Mouse (Mus musculus) heart, adult 2 months (tissue): ENCODE measurements around the gene Klc1. TPM values are rescaled to one million over a fixed set of nuclear protein-coding genes. Genes with fewer than 3 reads are reported as not detected.

Experiments
- DNase-seq, 2 experiments: peaks; one replicate each; pipeline ENCODE4 v3.0.0; 2021
- H3K27ac ChIP-seq: fragments of 200-600 bp; 2 replicates; pipeline ENCODE4 v1.8.1; 2022
- H3K27me3 ChIP-seq: fragments of 200-500 bp; 2 replicates; pipeline ENCODE4 v1.6.1; 2012; ENCODE audit warnings: mild to moderate bottlenecking, low read length, inconsistent platforms, mixed read lengths; ENCODE audit not compliant: control insufficient read depth, insufficient read depth
- H3K36me3 ChIP-seq: fragments of 200-500 bp; 2 replicates; pipeline ENCODE4 v1.6.1; 2012; ENCODE audit warnings: low read length, inconsistent platforms; ENCODE audit not compliant: control insufficient read depth, insufficient read depth
- H3K4me1 ChIP-seq: fragments of 200-500 bp; 2 replicates; pipeline ENCODE4 v1.6.1; 2011; ENCODE audit warnings: low read length; ENCODE audit not compliant: control insufficient read depth, insufficient read depth
- H3K4me3 ChIP-seq: fragments of 200-600 bp; 2 replicates; pipeline ENCODE4 v1.8.1; 2022
- H3K79me2 ChIP-seq: fragments of 200-500 bp; replicated peaks from 2 replicates; pipeline ENCODE4 v1.6.1; 2012; ENCODE audit warnings: mild to moderate bottlenecking, inconsistent platforms, low read length, moderate library complexity, mixed read lengths; ENCODE audit not compliant: control insufficient read depth, insufficient read depth
- H3K9ac ChIP-seq: fragments of 200-500 bp; 2 replicates; pipeline ENCODE4 v1.6.1; 2012; ENCODE audit warnings: low read depth, mild to moderate bottlenecking, control low read depth, inconsistent platforms, low read length, mixed read lengths
- CTCF ChIP-seq: fragments of 200-600 bp; IDR thresholded peaks from 2 replicates; pipeline ENCODE4 v1.8.1; 2022; ENCODE audit warnings: antibody characterized with exemption, mild to moderate bottlenecking, moderate library complexity
- EP300 ChIP-seq: fragments of 200-500 bp; IDR thresholded peaks from 2 replicates; pipeline ENCODE4 v1.6.1; 2011; ENCODE audit warnings: low read depth, low read length, control low read depth; ENCODE audit not compliant: insufficient read depth
- POLR2A ChIP-seq: fragments of 200-500 bp; IDR thresholded peaks from 2 replicates; pipeline ENCODE4 v1.6.1; 2011; ENCODE audit warnings: mild to moderate bottlenecking, low read depth, low read length, control low read depth; ENCODE audit not compliant: insufficient read depth
- WGBS: fragments of 180-500 bp; shearing (Covaris S2); methylation state at CpG from one replicate; pipeline ENCODE4 v1.1.7; 2018; 5-methylcytosine and 5-hydroxymethylcytosine counted together
- intact Hi-C: fragments of 180-260 bp; cut with DNase I; formaldehyde crosslinking; loops from one replicate; pipeline ENCODE4 v1.15.1; 2025
- polyA plus RNA-seq: library from polyadenylated mRNA; depleted of rRNA; stranded (reverse); fragments of >200 nt; gene quantifications from 2 replicates; pipeline ENCODE4 v1.2.3, GENCODE M21; 2012
- total RNA-seq, 2 experiments: library from RNA; stranded (reverse); gene quantifications; 2 replicates each; pipeline ENCODE4 v1.2.3; 2021

Gene Klc1
- total and polyA plus RNA-seq, 3 experiments: 80.8 to 83.9 (median 83.8) TPM

DNA sequence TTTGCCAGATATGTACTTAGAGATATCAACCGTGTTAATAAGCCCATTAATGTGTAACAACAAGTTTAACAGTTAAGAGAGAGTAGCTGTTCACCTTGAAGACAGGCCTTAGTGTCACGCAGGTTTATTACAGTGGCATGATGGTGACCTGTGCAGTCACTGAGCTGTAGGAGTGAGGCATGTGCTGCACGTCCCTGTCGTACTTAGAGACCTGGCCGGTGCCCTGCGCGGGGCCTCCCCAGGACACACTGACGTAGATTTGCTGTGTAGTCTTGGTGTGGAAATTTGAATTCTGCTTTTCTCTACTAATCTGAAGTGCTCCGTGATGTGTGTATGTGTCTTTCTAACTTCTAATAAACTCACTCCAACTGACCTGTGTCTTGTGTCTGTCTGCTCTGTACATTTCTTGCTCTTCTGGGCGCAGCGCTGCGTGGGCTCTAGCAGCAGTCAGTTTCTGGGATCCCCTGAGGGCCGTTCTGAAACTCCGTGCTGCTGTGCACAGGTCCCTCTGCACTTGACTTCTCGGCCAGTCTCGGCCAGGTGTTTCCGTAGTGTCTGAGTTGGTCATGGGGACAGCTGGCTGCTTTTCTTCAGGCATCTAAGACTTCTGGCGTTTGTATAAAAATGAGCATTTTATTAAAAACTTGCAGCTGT, 36.0 kb downstream of the Klc1 start:
- TF ChIP-seq CTCF (no peak), EP300 (no peak), POLR2A (no peak)
- Histone ChIP-seq H3K4me3 (no peak overlapping the region), H3K4me1 (peaks cover 8% of the 10 kb centered on the region; the same call in 1 of the 2 replicates), H3K27ac (peak overlapping the region; percentile 7; the same call in 1 of the 2 replicates), H3K79me2 (no peaks in the 10 kb centered on the region), H3K27me3 (no peaks in the 10 kb centered on the region), H3K9ac (no peak overlapping the region), H3K36me3 (no peaks in the 10 kb centered on the region)
- no peak for DNase-seq
- intact Hi-C loops: no loop called here
- 74% methylated on average over 18 of the region's 18 CpGs for WGBS

DNA sequence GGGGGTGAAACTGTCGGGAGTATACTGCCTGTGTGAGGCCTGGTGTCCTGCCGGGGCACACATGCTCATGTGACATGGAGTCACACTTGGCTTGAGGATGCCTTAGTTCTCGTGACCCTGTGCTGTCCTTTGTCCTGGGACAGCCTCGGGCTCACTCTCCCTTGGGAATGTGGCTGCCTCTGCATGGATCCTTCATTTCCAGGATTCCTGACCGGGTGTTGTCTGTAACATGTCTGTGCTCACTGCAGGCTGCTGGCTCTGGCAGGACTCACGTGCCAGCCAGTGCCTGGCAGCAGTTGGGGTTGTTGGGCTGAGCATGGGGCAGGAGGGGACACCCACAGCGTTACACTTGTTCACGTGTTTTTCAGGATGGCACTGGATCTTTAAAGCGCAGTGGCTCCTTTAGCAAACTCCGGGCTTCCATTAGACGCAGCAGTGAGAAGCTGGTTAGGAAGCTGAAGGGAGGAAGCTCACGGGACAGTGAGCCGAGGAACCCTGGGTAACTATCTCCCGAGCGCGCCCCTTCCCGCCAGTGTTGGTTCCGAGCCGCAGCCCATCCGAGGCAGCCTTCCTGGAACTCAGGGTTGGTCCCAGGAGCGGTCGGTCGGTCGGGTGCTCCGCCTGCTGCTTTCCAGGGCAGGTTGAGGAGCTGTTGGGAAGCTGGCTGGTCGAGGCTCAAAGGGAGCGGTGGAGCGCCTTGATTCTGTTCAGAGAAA, 36.7 kb downstream of the Klc1 start:
- 75% methylated on average over 28 of the region's 28 CpGs for WGBS
- Histone ChIP-seq H3K27me3 (no peaks in the 10 kb centered on the region), H3K4me3 (no peak overlapping the region), H3K4me1 (peaks cover 12% of the 10 kb centered on the region), H3K9ac (no peak overlapping the region), H3K36me3 (no peaks in the 10 kb centered on the region), H3K27ac (peak overlapping the region; percentile 31; the same call in 1 of the 2 replicates), H3K79me2 (no peaks in the 10 kb centered on the region)
- DNase-seq: peak; percentile 62 to 70
- intact Hi-C loops: no loop called here
- TF ChIP-seq CTCF: no peak
- peak; percentile 76; the same call in 1 of the 2 replicates for TF ChIP-seq EP300
- no peak for TF ChIP-seq POLR2A

DNA sequence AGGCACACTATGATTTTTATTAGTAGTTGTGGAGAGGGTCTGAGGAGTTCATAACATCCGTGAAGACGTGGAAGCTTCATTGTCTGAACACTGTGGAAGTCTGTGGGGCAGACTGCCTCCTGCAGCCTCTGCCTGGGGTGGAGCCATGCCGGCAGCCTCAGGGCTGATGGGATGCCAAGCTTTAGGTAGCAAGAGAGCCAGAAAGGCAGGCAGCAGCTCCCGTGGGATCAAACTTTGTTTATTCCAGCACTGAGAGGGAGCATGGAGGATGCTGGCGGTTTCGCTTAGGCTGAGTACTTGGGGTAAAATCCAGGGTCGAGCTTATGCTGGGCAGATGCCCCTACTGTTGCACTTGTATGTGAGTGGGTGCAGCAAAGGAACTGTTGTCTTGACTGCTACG, 38.6 kb downstream of the Klc1 start:
- Histone ChIP-seq H3K9ac (no peak overlapping the region), H3K36me3 (no peaks in the 10 kb centered on the region), H3K79me2 (no peaks in the 10 kb centered on the region), H3K27ac (no peak overlapping the region), H3K4me3 (no peak overlapping the region), H3K27me3 (no peaks in the 10 kb centered on the region), H3K4me1 (peaks cover 16% of the 10 kb centered on the region)
- 64% methylated on average over 8 of the region's 8 CpGs for WGBS
- DNase-seq: no peak
- intact Hi-C loops: no loop called here
- no peak for TF ChIP-seq CTCF
- TF ChIP-seq POLR2A: no peak
- no peak for TF ChIP-seq EP300

DNA sequence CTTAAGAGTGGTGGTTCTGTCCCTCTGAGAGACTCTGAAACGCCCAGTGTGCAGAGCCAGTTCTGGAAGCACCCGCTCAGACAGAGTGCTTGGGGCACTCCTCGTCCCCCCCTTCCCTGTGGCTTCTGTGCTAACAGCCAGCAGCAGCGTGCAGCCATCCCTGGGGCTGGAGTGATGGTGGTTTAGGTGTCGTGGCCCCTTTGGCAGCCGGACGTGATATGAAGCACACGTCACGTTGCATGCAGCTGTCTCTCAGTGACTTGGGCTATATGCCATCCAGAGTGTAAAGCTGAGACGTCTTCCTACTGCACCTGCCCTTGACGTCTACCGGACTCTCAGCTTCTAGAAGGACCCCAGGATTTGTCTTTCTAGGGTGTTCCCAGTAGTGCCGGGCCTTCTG, 39.8 kb downstream of the Klc1 start:
- 85% methylated on average over 13 of the region's 13 CpGs for WGBS
- Histone ChIP-seq H3K27ac (no peak overlapping the region), H3K4me3 (no peak overlapping the region), H3K36me3 (no peaks in the 10 kb centered on the region), H3K4me1 (peaks cover 16% of the 10 kb centered on the region), H3K79me2 (no peaks in the 10 kb centered on the region), H3K27me3 (no peaks in the 10 kb centered on the region), H3K9ac (no peak overlapping the region)
- intact Hi-C loops: no loop called here
- DNase-seq: no peak
- TF ChIP-seq CTCF (no peak), EP300 (no peak), POLR2A (no peak)

DNA sequence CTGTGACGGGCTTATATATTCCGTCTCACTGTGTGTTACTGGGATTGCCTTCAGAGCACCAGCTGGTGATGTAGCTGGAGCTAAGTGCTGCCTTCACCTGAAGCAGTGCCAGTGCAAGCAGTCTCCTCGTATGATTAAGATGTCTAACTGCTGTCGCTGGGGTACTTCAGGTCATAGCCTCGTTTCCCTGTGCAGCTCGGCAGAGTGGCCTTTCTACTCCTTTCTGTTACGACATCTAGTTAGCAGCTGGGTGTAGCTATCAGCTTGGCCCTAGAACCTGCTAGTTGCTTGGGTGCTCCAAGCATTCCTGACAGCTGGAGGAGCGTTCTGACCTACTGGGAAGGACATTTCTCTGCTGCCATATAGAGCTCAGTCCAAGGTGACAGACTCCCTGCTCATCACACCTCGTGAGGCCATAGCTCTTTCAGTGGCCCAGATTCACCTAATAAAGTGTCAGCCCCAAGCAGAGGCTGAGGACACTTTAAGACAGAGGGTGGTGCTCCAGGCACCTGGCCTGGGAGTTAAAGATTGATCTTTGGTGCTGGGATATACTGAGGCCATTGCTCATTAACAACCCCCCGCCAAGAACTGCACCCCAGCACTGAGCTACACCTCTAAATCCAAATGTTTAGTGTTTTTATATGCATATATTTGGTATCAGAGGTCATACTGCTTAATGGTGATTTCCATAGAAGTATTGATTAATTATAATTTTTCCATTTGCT, 42.0 kb downstream of the Klc1 start:
- no peaks in the 10 kb centered on the region for H3K79me2 ChIP-seq
- intact Hi-C loops: no loop called here
- peak overlapping the region; percentile 36 for H3K27ac ChIP-seq
- H3K4me1 ChIP-seq: peaks cover 8% of the 10 kb centered on the region
- H3K36me3 ChIP-seq: no peaks in the 10 kb centered on the region
- TF ChIP-seq CTCF (peak; percentile 28; the same call in 1 of the 2 replicates), POLR2A (no peak), EP300 (peak; percentile 78)
- WGBS: 54% methylated on average over 10 of the region's 10 CpGs
- H3K27me3 ChIP-seq: no peaks in the 10 kb centered on the region
- H3K4me3 ChIP-seq: no peak overlapping the region
- H3K9ac ChIP-seq: no peak overlapping the region
- DNase-seq: peak in 1 of 2 experiments; percentile 53

DNA sequence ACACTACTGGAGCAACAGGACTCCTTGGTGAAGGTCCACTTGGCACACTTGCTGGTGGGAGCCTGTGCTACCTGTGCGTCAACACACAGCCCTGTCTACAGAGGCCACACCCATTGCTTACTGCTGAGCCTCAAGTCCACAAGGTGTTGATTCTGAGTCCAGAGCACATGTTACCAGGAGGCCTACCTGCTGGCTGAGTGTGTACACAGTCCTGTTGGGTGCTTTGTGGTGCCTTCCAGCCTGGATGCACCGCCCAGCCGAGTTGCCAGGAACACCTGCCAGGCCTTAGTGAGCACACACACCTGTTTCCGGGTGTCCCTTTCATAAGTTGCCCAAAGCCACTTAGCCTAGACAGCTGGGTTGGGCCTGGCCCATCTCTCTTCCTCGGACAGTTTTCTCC, 44.9 kb downstream of the Klc1 start:
- DNase-seq: no peak
- no peaks in the 10 kb centered on the region for H3K27me3 ChIP-seq
- TF ChIP-seq POLR2A (no peak), CTCF (no peak), EP300 (no peak)
- no peaks in the 10 kb centered on the region for H3K79me2 ChIP-seq
- H3K4me1 ChIP-seq: peaks cover 8% of the 10 kb centered on the region
- H3K9ac ChIP-seq: no peak overlapping the region
- no peak overlapping the region for H3K4me3 ChIP-seq
- WGBS: 87% methylated on average over 5 of the region's 5 CpGs
- no peaks in the 10 kb centered on the region for H3K36me3 ChIP-seq
- intact Hi-C loops: no loop called here
- no peak overlapping the region for H3K27ac ChIP-seq
